Mouse (Mus musculus) intestine, embryonic 14.5 days (tissue): Measurements from ENCODE around the gene Fat3. TPM values are rescaled to one million over a fixed set of nuclear protein-coding genes. Genes with fewer than 3 reads are reported as not detected.

Experiments
- ATAC-seq: fragments of 200-750 bp; cut with Nextera tagmentation; replicated peaks from 2 replicates; pipeline ENCODE4 v1.8.0; 2017; ENCODE audit warnings: low read depth, moderate number of reproducible peaks, moderate TSS enrichment, moderate library complexity; ENCODE audit not compliant: low FRiP score, low TSS enrichment
- DNase-seq: peaks from one replicate; pipeline ENCODE4 v3.0.0-alpha.2; 2018; ENCODE audit warnings: low spot score
- H3K27ac ChIP-seq: fragments of 300-500 bp; sonication (generic); 2 replicates; pipeline ENCODE4 v1.5.1; 2014; ENCODE audit warnings: low read depth, mild to moderate bottlenecking, control low read depth
- H3K27me3 ChIP-seq: fragments of 300-500 bp; sonication (generic); replicated peaks from 2 replicates; pipeline ENCODE4 v1.6.1; 2014; ENCODE audit warnings: low read length, control low read depth; ENCODE audit not compliant: control insufficient read depth, insufficient read depth
- H3K36me3 ChIP-seq: fragments of 300-500 bp; sonication (generic); 2 replicates; pipeline ENCODE4 v1.6.1; 2014; ENCODE audit warnings: low read length, control low read depth; ENCODE audit not compliant: control insufficient read depth, insufficient read depth
- H3K4me1 ChIP-seq: fragments of 300-500 bp; sonication (generic); replicated peaks from 2 replicates; pipeline ENCODE4 v1.6.1; 2014; ENCODE audit warnings: low read length, control low read depth, mixed read lengths; ENCODE audit not compliant: control insufficient read depth, insufficient read depth
- H3K4me2 ChIP-seq: fragments of 300-500 bp; sonication (generic); 2 replicates; pipeline ENCODE4 v1.6.1; 2014; ENCODE audit warnings: low read length
- H3K4me3 ChIP-seq: fragments of 300-500 bp; sonication (generic); 2 replicates; pipeline ENCODE4 v1.5.1; 2014; ENCODE audit warnings: low read depth, low read length, control low read depth, mixed read lengths
- H3K9ac ChIP-seq: fragments of 300-500 bp; sonication (generic); 2 replicates; pipeline ENCODE4 v1.6.1; 2014; ENCODE audit warnings: mild to moderate bottlenecking, low read length
- H3K9me3 ChIP-seq: fragments of 300-500 bp; sonication (generic); 2 replicates; pipeline ENCODE4 v1.6.1; 2016; ENCODE audit warnings: low read length, control low read depth; ENCODE audit not compliant: control insufficient read depth
- WGBS: fragments of 180-500 bp; shearing (Covaris S2); extraction: QIAGEN DNeasy Blood & Tissue Kit; methylation state at CpG from one replicate; pipeline ENCODE4 v1.1.7; 2014; 5-methylcytosine and 5-hydroxymethylcytosine counted together
- polyA plus RNA-seq: library from polyadenylated mRNA; unstranded; fragments of >200 nt; fragmentation: Nextera tagmentation; extraction: Ambion mirVana; gene quantifications from 2 replicates; pipeline ENCODE4 v1.2.1, GENCODE M21; 2014

The Fat3 gene
- polyA plus RNA-seq, 1 experiment from 2014 or later = 1.2 TPM

GRCm38 (mm10) chr9:16002991-16003390, 498.1 kb downstream of the Fat3 start:
- H3K4me1 ChIP-seq = no peaks in the 10 kb centered on the region

GRCm38 (mm10) chr9:15994762-15995161, 506.3 kb downstream of the Fat3 start:
- H3K27me3 ChIP-seq = no peaks in the 10 kb centered on the region
- H3K9me3 ChIP-seq = no peaks in the 10 kb centered on the region
- no peak overlapping the region for H3K9ac ChIP-seq
- DNase-seq (no peak), ATAC-seq (no peak)
- whole genome bisulfite sequencing = 81% methylated on average over 7 of the region's 7 CpGs
- no peak overlapping the region for H3K4me3 ChIP-seq
- no peak overlapping the region for H3K27ac ChIP-seq
- no peaks in the 10 kb centered on the region for H3K36me3 ChIP-seq
- no peaks in the 10 kb centered on the region for H3K4me1 ChIP-seq
- H3K4me2 ChIP-seq = no peak overlapping the region

More at GRCm38 (mm10) chr9:16002991-16003390, 498.1 kb downstream of the Fat3 start:
- Histone ChIP-seq H3K9ac (no peak overlapping the region), H3K27me3 (no peaks in the 10 kb centered on the region), H3K9me3 (no peaks in the 10 kb centered on the region), H3K4me3 (no peak overlapping the region), H3K36me3 (no peaks in the 10 kb centered on the region), H3K4me2 (no peak overlapping the region), H3K27ac (no peak overlapping the region)
- WGBS = 78% methylated on average over 1 of the region's 1 CpGs
- DNase-seq = no peak
- no peak for ATAC-seq

DNA sequence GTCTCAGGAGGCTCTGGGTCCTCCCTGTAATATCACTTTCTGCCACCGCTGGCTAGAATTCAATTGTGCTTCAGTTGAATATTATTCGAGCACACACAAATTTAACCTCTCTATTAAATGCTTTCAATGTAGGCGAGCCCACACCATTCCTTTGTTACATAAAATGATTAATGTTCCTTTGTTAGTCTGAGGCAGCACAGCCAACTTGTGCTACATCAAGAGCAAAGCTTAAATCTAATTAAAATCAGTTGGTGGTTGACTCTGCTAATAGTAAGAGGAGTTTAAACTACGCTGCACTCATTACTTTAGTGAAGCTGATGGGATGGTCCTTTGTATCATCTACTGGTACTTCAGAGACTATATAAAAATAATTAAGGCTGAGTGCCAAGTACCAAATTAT, 506.9 kb downstream of the Fat3 start:
- no peak overlapping the region for H3K27ac ChIP-seq
- H3K4me1 ChIP-seq = no peaks in the 10 kb centered on the region
- H3K4me3 ChIP-seq = no peak overlapping the region
- no peaks in the 10 kb centered on the region for H3K27me3 ChIP-seq
- no peak for ATAC-seq
- no peak overlapping the region for H3K9ac ChIP-seq
- no peak overlapping the region for H3K4me2 ChIP-seq
- H3K36me3 ChIP-seq = no peaks in the 10 kb centered on the region
- DNase-seq = no peak
- WGBS = 85% methylated on average over 4 of the region's 4 CpGs
- H3K9me3 ChIP-seq = no peaks in the 10 kb centered on the region

DNA sequence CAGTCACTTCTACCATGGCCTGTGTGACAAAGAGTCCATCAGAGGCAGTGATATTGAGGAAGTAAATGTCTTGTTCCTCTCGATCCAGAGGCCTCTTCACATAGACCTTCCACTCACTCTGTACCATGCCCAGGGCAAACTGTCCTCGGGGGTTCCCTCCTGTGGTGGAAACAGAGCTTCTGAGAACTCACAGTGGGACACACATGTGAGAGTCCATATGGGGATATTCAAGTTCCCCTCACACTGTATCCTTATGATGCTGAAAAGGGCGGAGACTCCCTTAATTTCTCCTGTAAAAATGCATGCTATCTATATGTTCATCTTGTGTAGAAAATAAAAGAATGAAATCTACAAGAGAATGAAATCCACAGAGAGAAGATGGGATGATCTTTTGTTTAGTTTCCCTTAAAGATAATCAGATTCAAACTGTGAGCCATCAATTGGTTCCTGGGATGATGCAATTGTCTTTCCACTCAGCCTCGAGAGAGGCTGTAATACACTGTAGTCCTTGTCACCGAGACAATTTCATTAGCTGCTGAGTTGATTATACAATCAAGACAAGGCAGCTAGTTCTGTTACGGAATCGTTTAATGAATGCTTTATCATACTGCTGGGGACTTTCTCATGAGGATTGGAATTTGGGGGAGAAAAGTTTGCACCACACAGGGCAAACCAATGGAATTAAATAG, 508.8 kb downstream of the Fat3 start:
- Histone ChIP-seq H3K4me1 (no peaks in the 10 kb centered on the region), H3K36me3 (no peaks in the 10 kb centered on the region), H3K9me3 (no peaks in the 10 kb centered on the region), H3K27me3 (no peaks in the 10 kb centered on the region), H3K4me2 (no peak overlapping the region), H3K27ac (no peak overlapping the region), H3K9ac (no peak overlapping the region), H3K4me3 (no peak overlapping the region)
- no peak for ATAC-seq
- 72% methylated on average over 7 of the region's 7 CpGs for WGBS
- DNase-seq = no peak

GRCm38 (mm10) chr9:15978317-15978716, 522.8 kb downstream of the Fat3 start:
- Histone ChIP-seq H3K27ac (no peak overlapping the region), H3K9me3 (no peaks in the 10 kb centered on the region), H3K4me3 (no peak overlapping the region), H3K4me1 (no peaks in the 10 kb centered on the region; the same call in 1 of the 2 replicates), H3K27me3 (no peaks in the 10 kb centered on the region), H3K9ac (no peak overlapping the region), H3K4me2 (no peak overlapping the region), H3K36me3 (no peaks in the 10 kb centered on the region)
- WGBS = 88% methylated on average over 14 of the region's 14 CpGs
- ATAC-seq = no peak
- no peak for DNase-seq

- Histone ChIP-seq H3K27ac (peak overlapping the region; percentile 66), H3K9ac (no peak overlapping the region), H3K9me3 (no peaks in the 10 kb centered on the region), H3K4me3 (no peak overlapping the region), H3K27me3 (no peaks in the 10 kb centered on the region), H3K4me2 (peak overlapping the region; percentile 20; the same call in 1 of the 2 replicates), H3K36me3 (no peaks in the 10 kb centered on the region), H3K4me1 (no peaks in the 10 kb centered on the region; the same call in 1 of the 2 replicates)
- ATAC-seq (no peak), DNase-seq (peak; percentile 62)
- WGBS = 29% methylated on average over 12 of the region's 12 CpGs
Observed at GRCm38 (mm10) chr9:15976959-15977663, 524.0 kb downstream of the Fat3 start.

GRCm38 (mm10) chr9:15975999-15976398, 525.1 kb downstream of the Fat3 start:
- Histone ChIP-seq H3K27ac (no peak overlapping the region), H3K36me3 (no peaks in the 10 kb centered on the region), H3K4me2 (no peak overlapping the region), H3K9ac (no peak overlapping the region), H3K9me3 (no peaks in the 10 kb centered on the region), H3K27me3 (no peaks in the 10 kb centered on the region), H3K4me3 (no peak overlapping the region), H3K4me1 (no peaks in the 10 kb centered on the region; the same call in 1 of the 2 replicates)
- DNase-seq (no peak), ATAC-seq (no peak)
- 76% methylated on average over 2 of the region's 2 CpGs for WGBS

GRCm38 (mm10) chr9:15972201-15972600, 528.9 kb downstream of the Fat3 start:
- H3K27me3 ChIP-seq = no peaks in the 10 kb centered on the region
- H3K4me2 ChIP-seq = no peak overlapping the region
- 70% methylated on average over 1 of the region's 1 CpGs for WGBS
- H3K27ac ChIP-seq = no peak overlapping the region
- H3K36me3 ChIP-seq = no peaks in the 10 kb centered on the region
- no peaks in the 10 kb centered on the region; the same call in 1 of the 2 replicates for H3K4me1 ChIP-seq
- DNase-seq = no peak
- no peak for ATAC-seq
- no peak overlapping the region for H3K4me3 ChIP-seq
- no peaks in the 10 kb centered on the region for H3K9me3 ChIP-seq
- H3K9ac ChIP-seq = no peak overlapping the region

DNA sequence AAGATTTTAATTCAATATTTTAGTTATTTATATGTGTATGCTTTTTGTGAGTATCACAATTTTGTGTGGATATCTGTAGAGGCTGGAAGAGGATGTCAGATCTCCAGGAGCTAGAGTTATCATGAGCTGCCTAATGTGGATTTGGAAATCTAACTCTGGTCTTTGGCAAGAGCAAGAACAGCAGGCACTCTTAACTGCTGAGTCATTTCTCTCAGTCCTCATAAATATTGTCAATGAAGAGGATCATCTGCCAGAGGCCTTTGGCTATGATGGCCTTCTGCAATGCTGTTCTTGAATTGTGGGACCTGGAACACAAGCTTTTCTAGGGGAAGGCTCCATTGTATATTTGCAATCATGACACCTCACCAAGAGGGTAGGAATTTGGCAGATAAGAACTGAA, 529.7 kb downstream of the Fat3 start:
- DNase-seq (no peak), ATAC-seq (no peak)
- H3K27me3 ChIP-seq = no peaks in the 10 kb centered on the region

More for the DNA sequence above, 529.7 kb downstream of the Fat3 start:
- H3K9ac ChIP-seq = no peak overlapping the region
- H3K9me3 ChIP-seq = no peaks in the 10 kb centered on the region
- H3K36me3 ChIP-seq = no peaks in the 10 kb centered on the region
- H3K4me1 ChIP-seq = no peaks in the 10 kb centered on the region
- H3K4me2 ChIP-seq = no peak overlapping the region
- no peak overlapping the region for H3K27ac ChIP-seq
- no peak overlapping the region for H3K4me3 ChIP-seq
